Mouse (Mus musculus): ENCODE results near the gene H2afj. TPM values are rescaled to one million over a fixed set of nuclear protein-coding genes. Genes with fewer than 3 reads are reported as not detected.
A peak's percentile ranks its signal among the peaks of the same experiment; 100 is the strongest.

The H2afj gene
- polyA plus RNA-seq, 1 experiment from 2014 or later, result 119 TPM

- H3K4me1 ChIP-seq (ENCODE audit: control insufficient read depth, insufficient read depth, low read length), result peaks cover 3% of the 10 kb centered on the region; the same call in 1 of the 2 replicates
- no peak overlapping the region for H3K4me2 ChIP-seq (ENCODE audit: low read length)
- no peaks in the 10 kb centered on the region for H3K9me3 ChIP-seq (replicated peaks; ENCODE audit: control insufficient read depth, low read length, poor library complexity, severe bottlenecking)
- no peak overlapping the region for H3K4me3 ChIP-seq (ENCODE audit: low read depth, low read length)
- no peaks in the 10 kb centered on the region for H3K36me3 ChIP-seq (ENCODE audit: control insufficient read depth, insufficient read depth, low read length)
- H3K27ac ChIP-seq (ENCODE audit: low read length), result no peak overlapping the region
- no peak overlapping the region for H3K9ac ChIP-seq (ENCODE audit: low read depth, low read length)
- 84% methylated on average over 8 of the region's 8 CpGs for WGBS
- no peaks in the 10 kb centered on the region for H3K27me3 ChIP-seq (ENCODE audit: control insufficient read depth, insufficient read depth, low read depth, low read length)
- no peak for ATAC-seq
Observed at GRCm38 (mm10) chr6:136848399-136848798, 40.4 kb downstream of the H2afj start.

DNA sequence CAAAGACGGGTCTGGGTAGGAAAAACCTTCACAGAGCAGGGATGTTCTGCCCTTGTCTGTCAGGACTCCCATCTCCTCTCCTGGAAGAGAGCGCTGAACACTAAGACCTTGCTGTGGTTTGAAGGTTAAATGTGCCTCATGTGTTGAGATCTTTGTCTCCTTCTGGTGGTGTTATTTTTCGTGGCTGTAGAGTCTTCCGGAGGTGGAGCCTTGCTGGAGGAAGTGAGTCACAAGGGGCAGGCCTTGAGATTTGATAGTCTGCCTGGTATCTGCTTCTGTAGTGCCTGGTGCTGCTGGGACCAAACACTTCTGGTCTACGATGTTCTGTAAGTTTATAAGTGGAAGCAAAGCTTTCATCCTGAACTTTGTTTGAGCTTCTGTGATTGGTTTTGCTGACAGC, 40.9 kb downstream of the H2afj start:
- no peaks in the 10 kb centered on the region for H3K27me3 ChIP-seq (ENCODE audit: control insufficient read depth, insufficient read depth, low read depth, low read length)
- no peak for ATAC-seq
- no peaks in the 10 kb centered on the region for H3K36me3 ChIP-seq (ENCODE audit: control insufficient read depth, insufficient read depth, low read length)
- no peak overlapping the region for H3K4me2 ChIP-seq (ENCODE audit: low read length)
- no peak overlapping the region for H3K4me3 ChIP-seq (ENCODE audit: low read depth, low read length)
- H3K4me1 ChIP-seq (ENCODE audit: control insufficient read depth, insufficient read depth, low read length), result peaks cover 3% of the 10 kb centered on the region; the same call in 1 of the 2 replicates
- WGBS, result 83% methylated on average over 5 of the region's 5 CpGs
- no peak overlapping the region for H3K27ac ChIP-seq (ENCODE audit: low read length)
- no peaks in the 10 kb centered on the region for H3K9me3 ChIP-seq (replicated peaks; ENCODE audit: control insufficient read depth, low read length, poor library complexity, severe bottlenecking)
- no peak overlapping the region for H3K9ac ChIP-seq (ENCODE audit: low read depth, low read length)

DNA sequence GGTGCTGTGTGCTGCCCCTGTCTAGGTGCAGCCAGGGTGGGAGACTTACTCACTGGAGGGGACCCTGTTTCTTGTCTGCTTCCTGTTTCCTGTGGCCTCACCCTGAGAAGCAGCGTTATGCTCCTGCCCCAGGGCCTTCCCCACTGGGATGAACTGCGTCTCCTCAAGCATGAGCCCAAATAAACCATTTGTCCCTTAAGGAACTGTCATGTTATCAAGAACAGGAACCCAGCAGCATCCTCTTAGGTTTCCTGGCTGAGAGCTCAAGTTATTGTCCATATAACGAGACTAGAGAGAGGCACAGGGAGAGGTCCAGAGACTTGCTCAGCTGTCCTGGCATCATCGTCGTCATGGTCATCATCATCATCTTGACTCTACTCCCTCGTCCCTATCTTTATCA, 42.2 kb downstream of the H2afj start:
- no peak overlapping the region for H3K4me2 ChIP-seq (ENCODE audit: low read length)
- no peaks in the 10 kb centered on the region for H3K36me3 ChIP-seq (ENCODE audit: control insufficient read depth, insufficient read depth, low read length)
- no peak overlapping the region for H3K4me3 ChIP-seq (ENCODE audit: low read depth, low read length)
- H3K4me1 ChIP-seq (ENCODE audit: control insufficient read depth, insufficient read depth, low read length), result peaks cover 3% of the 10 kb centered on the region; the same call in 1 of the 2 replicates
- no peak overlapping the region for H3K27ac ChIP-seq (ENCODE audit: low read length)
- H3K9ac ChIP-seq (ENCODE audit: low read depth, low read length), result no peak overlapping the region
- H3K27me3 ChIP-seq (ENCODE audit: control insufficient read depth, insufficient read depth, low read depth, low read length), result no peaks in the 10 kb centered on the region
- ATAC-seq, result no peak
- WGBS, result 79% methylated on average over 6 of the region's 6 CpGs
- no peaks in the 10 kb centered on the region for H3K9me3 ChIP-seq (replicated peaks; ENCODE audit: control insufficient read depth, low read length, poor library complexity, severe bottlenecking)

DNA sequence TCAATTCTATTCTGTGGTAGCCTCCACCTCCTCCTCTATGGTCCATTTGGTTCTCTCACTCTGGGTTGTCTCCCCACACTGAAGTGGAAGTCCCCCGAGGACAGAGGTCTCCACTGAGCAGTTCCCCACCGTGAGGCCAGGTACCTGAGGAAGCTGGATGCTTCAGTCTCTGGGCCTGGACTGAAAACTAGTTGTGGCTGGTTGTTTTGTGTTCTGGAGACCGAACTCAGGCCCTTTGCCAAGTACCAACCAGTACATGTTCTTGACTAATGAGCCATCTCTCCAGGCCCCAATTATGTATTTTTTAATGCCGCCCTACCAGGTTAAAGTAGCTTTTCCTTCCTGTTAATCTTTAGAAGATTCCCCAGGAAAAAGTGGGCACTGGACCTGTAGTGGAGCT, 44.3 kb downstream of the H2afj start:
- H3K4me3 ChIP-seq (ENCODE audit: low read depth, low read length), result no peak overlapping the region
- no peak overlapping the region for H3K9ac ChIP-seq (ENCODE audit: low read depth, low read length)
- 79% methylated on average over 4 of the region's 4 CpGs for WGBS
- H3K9me3 ChIP-seq (replicated peaks; ENCODE audit: control insufficient read depth, low read length, poor library complexity, severe bottlenecking), result no peaks in the 10 kb centered on the region
- H3K27me3 ChIP-seq (ENCODE audit: control insufficient read depth, insufficient read depth, low read depth, low read length), result no peaks in the 10 kb centered on the region
- peak overlapping the region; percentile 43 for H3K27ac ChIP-seq (ENCODE audit: low read length)
- H3K36me3 ChIP-seq (ENCODE audit: control insufficient read depth, insufficient read depth, low read length), result no peaks in the 10 kb centered on the region
- no peak for ATAC-seq
- peaks cover 3% of the 10 kb centered on the region; the same call in 1 of the 2 replicates for H3K4me1 ChIP-seq (ENCODE audit: control insufficient read depth, insufficient read depth, low read length)
- H3K4me2 ChIP-seq (ENCODE audit: low read length), result no peak overlapping the region

GRCm38 (mm10) chr6:136852762-136853161, 44.7 kb downstream of the H2afj start:
- H3K36me3 ChIP-seq (ENCODE audit: control insufficient read depth, insufficient read depth, low read length), result no peaks in the 10 kb centered on the region
- H3K9ac ChIP-seq (ENCODE audit: low read depth, low read length), result no peak overlapping the region
- 51% methylated on average over 3 of the region's 3 CpGs for WGBS
- no peaks in the 10 kb centered on the region for H3K27me3 ChIP-seq (ENCODE audit: control insufficient read depth, insufficient read depth, low read depth, low read length)
- H3K4me3 ChIP-seq (ENCODE audit: low read depth, low read length), result no peak overlapping the region
- H3K4me1 ChIP-seq (ENCODE audit: control insufficient read depth, insufficient read depth, low read length), result peaks cover 3% of the 10 kb centered on the region; the same call in 1 of the 2 replicates
- H3K9me3 ChIP-seq (replicated peaks; ENCODE audit: control insufficient read depth, low read length, poor library complexity, severe bottlenecking), result no peaks in the 10 kb centered on the region
- peak overlapping the region; percentile 43 for H3K27ac ChIP-seq (ENCODE audit: low read length)
- H3K4me2 ChIP-seq (ENCODE audit: low read length), result no peak overlapping the region
- no peak for ATAC-seq

DNA sequence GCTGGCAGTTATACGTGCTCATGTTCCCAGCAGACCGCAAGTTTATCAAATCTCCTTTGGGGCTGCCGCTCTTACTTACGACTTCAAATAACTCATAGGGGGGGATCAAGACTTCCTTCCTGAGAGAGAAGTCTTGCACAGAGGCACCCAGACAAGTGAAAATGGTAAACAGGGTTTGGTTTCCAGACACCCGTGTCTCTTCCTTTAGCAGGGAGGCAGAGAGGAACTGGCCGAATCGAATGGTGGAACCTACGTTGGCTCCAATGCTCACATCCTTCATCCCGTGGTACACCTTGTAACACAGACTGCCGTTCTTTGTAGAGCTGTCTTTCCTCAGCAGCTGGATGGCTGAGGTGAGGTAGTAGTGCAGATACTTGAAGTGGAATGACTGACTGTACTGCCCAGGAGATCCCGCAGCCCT, 46.3 kb downstream of the H2afj start:
- no peak for ATAC-seq
- no peak overlapping the region for H3K4me3 ChIP-seq (ENCODE audit: low read depth, low read length)
- H3K9ac ChIP-seq (ENCODE audit: low read depth, low read length), result no peak overlapping the region
- H3K27ac ChIP-seq (ENCODE audit: low read length), result no peak overlapping the region
- peaks cover 3% of the 10 kb centered on the region; the same call in 1 of the 2 replicates for H3K4me1 ChIP-seq (ENCODE audit: control insufficient read depth, insufficient read depth, low read length)
- H3K27me3 ChIP-seq (ENCODE audit: control insufficient read depth, insufficient read depth, low read depth, low read length), result no peaks in the 10 kb centered on the region
- H3K4me2 ChIP-seq (ENCODE audit: low read length), result no peak overlapping the region
- H3K36me3 ChIP-seq (ENCODE audit: control insufficient read depth, insufficient read depth, low read length), result no peaks in the 10 kb centered on the region
- WGBS, result 91% methylated on average over 11 of the region's 11 CpGs
- no peaks in the 10 kb centered on the region for H3K9me3 ChIP-seq (replicated peaks; ENCODE audit: control insufficient read depth, low read length, poor library complexity, severe bottlenecking)

- Histone ChIP-seq H3K36me3 (ENCODE audit: control insufficient read depth, insufficient read depth, low read length) (no peaks in the 10 kb centered on the region), H3K27me3 (ENCODE audit: control insufficient read depth, insufficient read depth, low read depth, low read length) (no peaks in the 10 kb centered on the region), H3K27ac (ENCODE audit: low read length) (no peak overlapping the region), H3K4me3 (ENCODE audit: low read depth, low read length) (no peak overlapping the region), H3K9me3 (replicated peaks; ENCODE audit: control insufficient read depth, low read length, poor library complexity, severe bottlenecking) (no peaks in the 10 kb centered on the region), H3K4me1 (ENCODE audit: control insufficient read depth, insufficient read depth, low read length) (peaks cover 3% of the 10 kb centered on the region; the same call in 1 of the 2 replicates), H3K4me2 (ENCODE audit: low read length) (no peak overlapping the region), H3K9ac (ENCODE audit: low read depth, low read length) (no peak overlapping the region)
- no peak for ATAC-seq
- 69% methylated on average over 2 of the region's 2 CpGs for WGBS
Observed at GRCm38 (mm10) chr6:136855183-136855582, 47.1 kb downstream of the H2afj start.

DNA sequence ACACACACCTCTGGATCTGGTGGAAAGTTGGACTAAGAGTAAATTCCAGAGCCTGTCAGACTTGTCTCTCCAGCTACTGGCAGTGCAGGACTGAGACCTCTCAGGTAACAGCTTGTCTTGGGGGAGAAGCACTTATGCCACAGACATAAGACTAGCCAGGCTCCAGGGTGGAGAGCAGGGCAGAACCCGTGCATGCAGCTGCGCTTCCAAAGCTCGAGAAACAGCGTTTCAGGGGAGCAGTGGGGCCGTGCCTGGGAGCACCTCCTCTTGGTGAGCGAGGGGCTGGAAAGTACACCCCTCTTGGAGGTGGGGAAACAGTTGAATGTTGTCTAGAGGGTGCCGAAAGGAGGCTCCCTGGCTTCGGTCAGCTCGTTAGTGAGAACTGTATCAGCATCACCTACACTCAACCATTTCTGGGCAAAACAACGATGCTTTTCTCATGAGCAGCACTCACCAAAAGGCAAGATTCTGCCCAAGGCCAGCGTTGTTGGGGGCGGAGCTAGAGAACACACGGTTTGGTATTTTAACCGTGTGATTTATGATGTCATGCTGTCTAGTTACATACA, 48.1 kb downstream of the H2afj start:
- H3K4me3 ChIP-seq (ENCODE audit: low read depth, low read length), result no peak overlapping the region
- H3K27ac ChIP-seq (ENCODE audit: low read length), result no peak overlapping the region
- ATAC-seq, result no peak
- 70% methylated on average over 14 of the region's 14 CpGs for whole genome bisulfite sequencing
- no peak overlapping the region for H3K9ac ChIP-seq (ENCODE audit: low read depth, low read length)
- no peaks in the 10 kb centered on the region for H3K27me3 ChIP-seq (ENCODE audit: control insufficient read depth, insufficient read depth, low read depth, low read length)
- H3K4me2 ChIP-seq (ENCODE audit: low read length), result no peak overlapping the region
- H3K4me1 ChIP-seq (ENCODE audit: control insufficient read depth, insufficient read depth, low read length), result peaks cover 3% of the 10 kb centered on the region; the same call in 1 of the 2 replicates
- no peaks in the 10 kb centered on the region for H3K9me3 ChIP-seq (replicated peaks; ENCODE audit: control insufficient read depth, low read length, poor library complexity, severe bottlenecking)
- no peaks in the 10 kb centered on the region for H3K36me3 ChIP-seq (ENCODE audit: control insufficient read depth, insufficient read depth, low read length)

DNA sequence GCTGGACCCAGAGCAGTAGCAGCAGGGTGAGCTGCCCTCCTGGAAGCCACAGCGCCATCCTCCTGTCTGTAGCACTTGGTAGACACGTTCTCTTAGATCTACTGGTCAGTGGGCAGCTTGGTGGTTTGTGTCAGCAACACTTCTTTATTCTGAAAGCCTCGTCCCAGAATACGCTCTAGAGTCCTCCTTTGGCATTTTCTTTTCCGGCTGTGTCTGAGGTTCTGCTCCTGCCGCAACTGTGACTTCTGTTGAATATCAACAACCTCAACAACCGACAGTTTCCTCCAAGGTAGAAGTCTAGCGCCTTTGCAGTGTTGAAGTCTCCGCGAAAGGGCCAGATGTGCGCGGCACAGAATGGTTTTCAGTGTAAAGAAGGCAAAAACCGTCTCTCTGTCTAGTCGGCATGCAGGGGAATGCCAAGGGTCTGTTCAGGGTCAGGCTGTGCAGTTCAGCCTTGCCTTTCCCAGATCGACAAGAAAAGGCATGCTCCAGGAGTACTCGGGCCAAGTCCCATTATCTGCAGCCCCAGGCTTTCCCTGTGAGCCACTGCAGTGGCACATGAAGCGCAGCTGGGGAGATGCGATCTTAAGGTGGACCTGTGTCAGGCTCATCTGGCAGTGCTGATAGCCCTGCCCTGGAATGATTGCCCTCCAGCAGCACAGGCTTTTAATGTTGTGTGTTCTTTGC, 49.3 kb downstream of the H2afj start, which contains the start of gene Art4:
Gene Art4, minus strand, starts transcription at position 548 of the 687 bp plus-strand sequence.
- Histone ChIP-seq H3K27me3 (ENCODE audit: control insufficient read depth, insufficient read depth, low read depth, low read length) (no peaks in the 10 kb centered on the region), H3K4me1 (ENCODE audit: control insufficient read depth, insufficient read depth, low read length) (peaks cover 3% of the 10 kb centered on the region; the same call in 1 of the 2 replicates), H3K9ac (ENCODE audit: low read depth, low read length) (no peak within 1 kb of the TSS), H3K4me2 (ENCODE audit: low read length) (no peak within 1 kb of the TSS), H3K4me3 (ENCODE audit: low read depth, low read length) (no peak within 1 kb of the TSS), H3K9me3 (replicated peaks; ENCODE audit: control insufficient read depth, low read length, poor library complexity, severe bottlenecking) (no peaks in the 10 kb centered on the region), H3K36me3 (ENCODE audit: control insufficient read depth, insufficient read depth, low read length) (no peaks in the 10 kb centered on the region), H3K27ac (ENCODE audit: low read length) (no peak within 1 kb of the TSS)
- ATAC-seq, result no peak
- 77% methylated on average over 18 of the region's 18 CpGs for WGBS
